Mouse (Mus musculus): ENCODE measurements around the gene Tmem200b. TPM values are rescaled to one million over a fixed set of nuclear protein-coding genes. Genes with fewer than 3 reads are reported as not detected.

Tmem200b gene
- not detected in 2 replicates for polyA plus RNA-seq (2011; ENCODE audit: insufficient read depth, insufficient read length, low read depth, missing spikeins)

DNA sequence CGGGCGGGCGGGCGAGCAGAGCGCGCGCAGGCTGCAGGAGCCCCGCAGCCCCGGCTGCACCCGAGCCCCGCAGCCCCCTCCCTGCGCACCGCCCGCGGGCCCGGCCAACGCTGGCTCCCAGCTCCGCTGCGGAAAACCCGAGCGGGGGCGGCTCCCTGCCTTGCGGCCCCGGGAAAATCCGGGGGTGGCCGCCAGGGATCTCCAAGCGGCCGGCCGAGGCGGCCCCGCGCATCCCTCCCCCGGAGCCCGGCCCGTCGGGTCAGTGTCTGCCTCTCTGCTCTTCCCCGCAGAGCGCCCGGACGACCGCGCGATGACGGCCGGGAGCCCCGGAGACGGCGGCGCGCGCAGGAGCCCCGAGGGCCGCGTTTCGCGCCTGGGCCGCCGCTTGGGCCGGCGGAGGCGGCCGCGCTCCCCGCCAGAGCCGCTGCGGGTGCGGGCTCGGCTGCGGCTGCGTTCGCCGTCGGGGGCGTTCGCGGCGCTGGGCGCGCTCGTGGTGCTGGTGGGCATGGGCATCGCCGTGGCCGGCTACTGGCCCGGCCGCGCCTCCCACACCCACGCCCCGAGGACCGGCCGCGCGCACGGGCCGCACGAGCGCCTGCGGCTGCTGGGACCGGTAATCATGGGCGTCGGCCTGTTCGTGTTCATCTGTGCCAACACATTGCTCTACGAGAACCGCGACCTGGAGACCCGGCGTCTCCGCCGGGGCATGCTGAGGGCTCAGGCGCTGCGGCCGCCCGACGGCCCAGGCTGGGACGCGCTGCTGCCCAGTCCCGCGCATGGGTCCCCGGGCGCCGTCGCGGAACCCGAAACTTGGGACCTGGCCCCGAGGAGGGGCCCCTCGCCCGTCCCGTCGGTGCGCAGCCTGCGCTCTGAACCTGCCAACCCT lies at the start of gene Tmem200b:
Gene Tmem200b, plus strand, starts transcription at position 311 of the 886 bp plus-strand sequence.
- no peaks in the 10 kb centered on the region for H3K4me1 ChIP-seq (ENCODE audit: control insufficient read depth, insufficient read depth, low read length)
- no peak within 1 kb of the TSS for H3K27ac ChIP-seq (ENCODE audit: insufficient read depth, low read length)
- H3K36me3 ChIP-seq (ENCODE audit: control insufficient read depth, insufficient read depth, low read length, poor library complexity, severe bottlenecking): no peaks in the 10 kb centered on the region
- H3K4me3 ChIP-seq (ENCODE audit: low read depth, low read length): peak within 1 kb of the TSS; percentile 58
- no peaks in the 10 kb centered on the region for H3K9me3 ChIP-seq (replicated peaks; ENCODE audit: control insufficient read depth, insufficient read depth, low read length, poor library complexity, severe bottlenecking)
- H3K9ac ChIP-seq (ENCODE audit: low read depth, poor library complexity, severe bottlenecking): peak within 1 kb of the TSS; percentile 66
- peaks cover 11% of the 10 kb centered on the region for H3K27me3 ChIP-seq (ENCODE audit: control insufficient read depth, insufficient read depth, low read length, poor library complexity, severe bottlenecking)
- TF ChIP-seq POLR2A (IDR thresholded peaks at IDR 0.05; ENCODE audit: insufficient read depth, low read length) (no peak), EP300 (IDR thresholded peaks at IDR 0.05; ENCODE audit: insufficient read depth, low read depth, low read length) (no peak), CTCF (IDR thresholded peaks at IDR 0.05; ENCODE audit: low read depth, low read length) (no peak)

DNA sequence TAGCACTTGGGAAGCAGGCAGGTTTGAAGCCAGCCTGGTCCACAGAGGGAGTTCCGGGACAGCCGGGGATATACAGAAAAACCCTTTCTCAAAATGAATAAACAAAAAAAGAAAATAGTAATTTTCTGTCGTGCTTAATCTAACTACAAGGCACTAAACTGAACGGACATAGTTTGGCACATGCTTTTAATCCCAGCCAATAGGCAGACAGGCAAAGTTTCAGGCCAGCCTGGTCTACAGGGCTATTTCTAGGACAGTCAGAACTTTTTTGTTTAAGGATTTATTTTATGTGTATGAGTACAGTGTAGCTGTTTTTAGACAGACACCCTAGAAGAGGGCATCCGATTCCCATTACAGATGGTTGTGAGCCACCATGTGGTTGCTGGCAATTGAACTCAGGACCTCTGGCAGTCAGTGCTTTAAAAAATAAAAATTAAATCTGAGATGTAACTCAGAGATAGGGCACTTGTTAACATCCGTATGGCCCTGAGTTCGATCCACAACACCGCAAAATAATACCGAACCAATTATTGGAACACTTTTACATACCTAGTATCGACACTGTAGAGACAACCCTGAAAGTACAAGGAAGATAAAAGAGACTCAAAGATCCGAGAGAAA lies 48.8 kb upstream of the Tmem200b start:
- peak overlapping the region; percentile 100 for H3K9ac ChIP-seq (ENCODE audit: low read depth, poor library complexity, severe bottlenecking)

DNA sequence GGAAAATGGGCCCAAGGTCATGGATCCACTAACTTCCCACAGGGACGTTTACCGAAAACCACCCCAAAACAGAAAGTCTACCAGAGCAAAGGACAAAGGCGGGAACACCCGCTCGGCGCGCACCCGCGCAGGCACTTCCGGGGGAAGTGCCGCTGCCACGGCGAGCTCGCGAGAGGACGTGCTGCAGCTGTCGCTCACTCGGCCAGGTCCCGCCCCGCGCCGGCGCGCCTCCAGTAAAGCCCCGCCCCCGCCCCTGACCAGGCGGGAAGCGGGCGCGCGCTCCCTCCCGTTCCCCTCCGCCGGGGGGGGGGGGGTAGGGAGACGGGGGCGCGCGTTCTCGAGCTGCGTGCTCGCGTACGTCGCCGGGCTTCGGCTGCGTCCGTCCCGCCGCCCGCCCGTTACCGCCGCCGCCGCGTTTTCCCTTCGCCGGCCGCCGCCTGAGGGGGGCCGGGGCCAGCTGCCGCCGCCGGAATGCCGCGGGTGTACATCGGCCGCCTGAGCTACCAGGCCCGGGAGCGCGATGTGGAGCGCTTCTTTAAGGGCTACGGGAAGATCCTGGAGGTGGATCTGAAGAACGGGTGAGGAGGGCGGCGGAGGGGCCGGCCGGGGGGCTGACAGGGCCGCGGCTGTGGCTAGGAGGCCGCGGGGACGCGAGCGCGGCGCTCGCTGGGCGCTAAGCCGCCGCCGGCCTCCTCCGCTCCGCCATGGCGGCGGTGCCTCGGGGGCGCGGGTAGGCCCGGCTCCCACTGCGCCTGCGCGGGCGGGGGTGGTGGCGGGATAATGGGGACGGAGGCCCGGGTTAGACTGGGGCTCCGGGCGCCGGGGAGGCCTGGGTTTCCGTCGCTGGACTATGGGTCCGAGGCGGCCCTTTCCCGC lies 48.0 kb upstream of the Tmem200b start, which contains the start of gene Srsf4:
Gene Srsf4, plus strand, starts transcription at position 325 of the 876 bp plus-strand sequence.
- Histone ChIP-seq H3K4me1 (ENCODE audit: control insufficient read depth, insufficient read depth, low read length) (peaks cover 4% of the 10 kb centered on the region), H3K9me3 (replicated peaks; ENCODE audit: control insufficient read depth, insufficient read depth, low read length, poor library complexity, severe bottlenecking) (no peaks in the 10 kb centered on the region), H3K27me3 (ENCODE audit: control insufficient read depth, insufficient read depth, low read length, poor library complexity, severe bottlenecking) (no peaks in the 10 kb centered on the region), H3K36me3 (ENCODE audit: control insufficient read depth, insufficient read depth, low read length, poor library complexity, severe bottlenecking) (peaks cover 2% of the 10 kb centered on the region; the same call in 1 of the 2 replicates), H3K4me3 (ENCODE audit: low read depth, low read length) (peak within 1 kb of the TSS; percentile 95), H3K9ac (ENCODE audit: low read depth, poor library complexity, severe bottlenecking) (peak within 1 kb of the TSS; percentile 100), H3K27ac (ENCODE audit: insufficient read depth, low read length) (peak within 1 kb of the TSS; percentile 88)
- TF ChIP-seq CTCF (IDR thresholded peaks at IDR 0.05; ENCODE audit: low read depth, low read length) (no peak), EP300 (IDR thresholded peaks at IDR 0.05; ENCODE audit: insufficient read depth, low read depth, low read length) (0 out of 2 replicates have a peak, but pooled peaks have one; percentile 28), POLR2A (IDR thresholded peaks at IDR 0.05; ENCODE audit: insufficient read depth, low read length) (peak; percentile 86)

More for the DNA sequence above, 48.8 kb upstream of the Tmem200b start:
- Histone ChIP-seq H3K4me1 (ENCODE audit: control insufficient read depth, insufficient read depth, low read length) (peaks cover 2% of the 10 kb centered on the region), H3K4me3 (ENCODE audit: low read depth, low read length) (peak overlapping the region; percentile 87), H3K27ac (ENCODE audit: insufficient read depth, low read length) (peak overlapping the region; percentile 88), H3K27me3 (ENCODE audit: control insufficient read depth, insufficient read depth, low read length, poor library complexity, severe bottlenecking) (no peaks in the 10 kb centered on the region), H3K9me3 (replicated peaks; ENCODE audit: control insufficient read depth, insufficient read depth, low read length, poor library complexity, severe bottlenecking) (no peaks in the 10 kb centered on the region), H3K36me3 (ENCODE audit: control insufficient read depth, insufficient read depth, low read length, poor library complexity, severe bottlenecking) (peaks cover 2% of the 10 kb centered on the region; the same call in 1 of the 2 replicates)
- TF ChIP-seq CTCF (IDR thresholded peaks at IDR 0.05; ENCODE audit: low read depth, low read length) (no peak), EP300 (IDR thresholded peaks at IDR 0.05; ENCODE audit: insufficient read depth, low read depth, low read length) (no peak), POLR2A (IDR thresholded peaks at IDR 0.05; ENCODE audit: insufficient read depth, low read length) (no peak)

DNA sequence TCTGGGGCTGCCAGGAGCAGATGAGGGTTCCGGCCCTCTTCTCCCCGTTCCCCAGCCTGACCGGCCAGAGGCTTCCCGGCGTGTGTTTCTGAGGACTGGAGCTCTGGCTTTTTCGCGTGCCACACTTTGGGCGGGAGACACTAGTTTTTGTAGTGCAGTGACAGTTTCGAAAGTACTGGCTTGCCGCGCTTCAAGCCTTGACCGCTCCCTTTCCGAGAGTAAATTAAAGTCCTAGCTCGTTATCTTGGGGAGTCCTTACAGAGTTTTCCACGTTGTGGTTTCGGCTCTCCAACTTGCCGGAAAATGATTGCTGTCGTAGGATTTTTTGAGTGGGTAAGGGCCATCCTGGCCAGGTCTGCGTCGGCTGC lies 47.4 kb upstream of the Tmem200b start:
- Histone ChIP-seq H3K9ac (ENCODE audit: low read depth, poor library complexity, severe bottlenecking) (peak overlapping the region; percentile 100), H3K27me3 (ENCODE audit: control insufficient read depth, insufficient read depth, low read length, poor library complexity, severe bottlenecking) (no peaks in the 10 kb centered on the region), H3K27ac (ENCODE audit: insufficient read depth, low read length) (peak overlapping the region; percentile 24), H3K36me3 (ENCODE audit: control insufficient read depth, insufficient read depth, low read length, poor library complexity, severe bottlenecking) (peaks cover 2% of the 10 kb centered on the region; the same call in 1 of the 2 replicates), H3K4me1 (ENCODE audit: control insufficient read depth, insufficient read depth, low read length) (peaks cover 4% of the 10 kb centered on the region), H3K4me3 (ENCODE audit: low read depth, low read length) (peak overlapping the region; percentile 95), H3K9me3 (replicated peaks; ENCODE audit: control insufficient read depth, insufficient read depth, low read length, poor library complexity, severe bottlenecking) (no peaks in the 10 kb centered on the region)
- no peak for TF ChIP-seq EP300 (IDR thresholded peaks at IDR 0.05; ENCODE audit: insufficient read depth, low read depth, low read length)
- TF ChIP-seq POLR2A (IDR thresholded peaks at IDR 0.05; ENCODE audit: insufficient read depth, low read length): no peak
- TF ChIP-seq CTCF (IDR thresholded peaks at IDR 0.05; ENCODE audit: low read depth, low read length): no peak

DNA sequence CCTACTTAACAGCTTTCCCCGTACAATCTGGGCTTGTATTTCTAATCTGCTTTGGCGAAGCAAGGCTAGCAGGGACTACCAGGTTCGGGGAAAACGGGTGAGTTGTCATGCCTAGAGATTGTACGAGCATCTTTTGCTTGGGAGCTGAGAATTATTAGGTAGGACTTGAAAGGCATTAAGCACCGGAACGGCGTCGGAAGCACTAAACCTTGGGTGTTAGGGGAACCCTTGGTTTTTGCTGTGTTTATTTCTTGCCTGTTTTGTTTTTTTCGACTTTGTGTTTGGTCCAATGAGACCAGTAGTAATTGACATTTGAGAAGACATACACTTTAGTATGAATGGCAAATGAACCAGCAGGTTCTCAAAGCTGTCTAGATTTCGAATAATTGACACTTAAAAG lies 47.0 kb upstream of the Tmem200b start:
- H3K4me1 ChIP-seq (ENCODE audit: control insufficient read depth, insufficient read depth, low read length): peaks cover 4% of the 10 kb centered on the region

More for the DNA sequence above, 47.0 kb upstream of the Tmem200b start:
- peaks cover 2% of the 10 kb centered on the region; the same call in 1 of the 2 replicates for H3K36me3 ChIP-seq (ENCODE audit: control insufficient read depth, insufficient read depth, low read length, poor library complexity, severe bottlenecking)
- H3K9me3 ChIP-seq (replicated peaks; ENCODE audit: control insufficient read depth, insufficient read depth, low read length, poor library complexity, severe bottlenecking): no peaks in the 10 kb centered on the region
- no peaks in the 10 kb centered on the region for H3K27me3 ChIP-seq (ENCODE audit: control insufficient read depth, insufficient read depth, low read length, poor library complexity, severe bottlenecking)
- no peak for TF ChIP-seq EP300 (IDR thresholded peaks at IDR 0.05; ENCODE audit: insufficient read depth, low read depth, low read length)
- no peak for TF ChIP-seq CTCF (IDR thresholded peaks at IDR 0.05; ENCODE audit: low read depth, low read length)
- TF ChIP-seq POLR2A (IDR thresholded peaks at IDR 0.05; ENCODE audit: insufficient read depth, low read length): no peak
- peak overlapping the region; percentile 100 for H3K9ac ChIP-seq (ENCODE audit: low read depth, poor library complexity, severe bottlenecking)
- H3K27ac ChIP-seq (ENCODE audit: insufficient read depth, low read length): peak overlapping the region; percentile 24
- H3K4me3 ChIP-seq (ENCODE audit: low read depth, low read length): peak overlapping the region; percentile 95
